Mouse (Mus musculus) intestine, embryonic 15.5 days (tissue): ENCODE data around the gene Cd48. TPM values are rescaled to one million over a fixed set of nuclear protein-coding genes. Genes with fewer than 3 reads are reported as not detected.
"Not testable (repeated sequence)": the region's sequence is repeated elsewhere in the genome, so short reads cannot be mapped to it uniquely, and the experiment has no call there.

Source experiments
- ATAC-seq: fragments of 200-750 bp; cut with Nextera tagmentation; 2 replicates; pipeline ENCODE4 v1.8.0; 2017; ENCODE audit warnings: moderate TSS enrichment, moderate library complexity
- H3K27ac ChIP-seq: fragments of 300-500 bp; sonication (generic); 2 replicates; pipeline ENCODE4 v1.5.1; 2015; ENCODE audit warnings: mild to moderate bottlenecking, inconsistent platforms
- H3K27me3 ChIP-seq: fragments of 300-500 bp; sonication (generic); replicated peaks from 2 replicates; pipeline ENCODE4 v1.6.1; 2015; ENCODE audit warnings: inconsistent platforms
- H3K36me3 ChIP-seq: fragments of 300-500 bp; sonication (generic); 2 replicates; pipeline ENCODE4 v1.6.1; 2015; ENCODE audit warnings: inconsistent platforms
- H3K4me1 ChIP-seq: fragments of 300-500 bp; sonication (generic); replicated peaks from 2 replicates; pipeline ENCODE4 v1.6.1; 2015; ENCODE audit warnings: inconsistent platforms
- H3K4me2 ChIP-seq: fragments of 300-500 bp; sonication (generic); replicated peaks from 2 replicates; pipeline ENCODE4 v1.6.1; 2015; ENCODE audit warnings: mild to moderate bottlenecking, inconsistent platforms
- H3K4me3 ChIP-seq: fragments of 300-500 bp; sonication (generic); replicated peaks from 2 replicates; pipeline ENCODE4 v1.5.1; 2015; ENCODE audit warnings: inconsistent platforms
- H3K9ac ChIP-seq: fragments of 300-500 bp; sonication (generic); 2 replicates; pipeline ENCODE4 v1.6.1; 2015; ENCODE audit warnings: inconsistent platforms
- H3K9me3 ChIP-seq: fragments of 300-500 bp; sonication (generic); 2 replicates; pipeline ENCODE4 v1.6.1; 2016; ENCODE audit warnings: inconsistent platforms
- WGBS: fragments of 180-500 bp; shearing (Covaris S2); methylation state at CpG from one replicate; pipeline ENCODE4 v1.1.7; 2015; 5-methylcytosine and 5-hydroxymethylcytosine counted together
- polyA plus RNA-seq: library from polyadenylated mRNA; unstranded; fragments of >200 nt; fragmentation: Nextera tagmentation; extraction: Ambion mirVana; gene quantifications from 2 replicates; pipeline ENCODE4 v1.2.1, GENCODE M21; 2015

Cd48 gene
- polyA plus RNA-seq, 1 experiment from 2014 or later = 3.8 TPM

DNA sequence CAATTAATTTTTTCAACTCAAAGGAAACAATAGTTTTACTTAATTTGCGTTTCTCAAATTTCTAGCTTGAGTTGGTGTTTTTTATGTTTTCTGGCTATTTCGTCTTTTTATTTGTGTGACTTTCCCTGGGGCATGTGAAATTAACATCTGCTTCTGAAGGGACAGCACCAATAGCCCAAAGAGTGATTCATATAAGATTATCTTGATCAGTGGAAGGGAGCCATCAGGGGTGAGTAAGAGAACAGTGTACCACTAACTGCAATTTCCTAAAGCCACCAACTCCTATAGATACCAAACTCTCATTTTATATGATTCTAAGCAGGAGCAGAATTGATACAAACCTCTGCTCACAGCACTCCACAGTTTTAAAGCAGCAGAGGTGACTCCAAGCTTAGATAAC is 18.1 kb upstream of the Cd48 start:
- Histone ChIP-seq H3K9ac (no peak overlapping the region), H3K36me3 (no peaks in the 10 kb centered on the region), H3K4me1 (no peaks in the 10 kb centered on the region), H3K27ac (no peak overlapping the region), H3K9me3 (no peaks in the 10 kb centered on the region), H3K4me2 (no peak overlapping the region), H3K4me3 (no peak overlapping the region), H3K27me3 (no peaks in the 10 kb centered on the region)
- WGBS = 94% methylated on average over 2 of the region's 2 CpGs
- ATAC-seq = no peak

DNA sequence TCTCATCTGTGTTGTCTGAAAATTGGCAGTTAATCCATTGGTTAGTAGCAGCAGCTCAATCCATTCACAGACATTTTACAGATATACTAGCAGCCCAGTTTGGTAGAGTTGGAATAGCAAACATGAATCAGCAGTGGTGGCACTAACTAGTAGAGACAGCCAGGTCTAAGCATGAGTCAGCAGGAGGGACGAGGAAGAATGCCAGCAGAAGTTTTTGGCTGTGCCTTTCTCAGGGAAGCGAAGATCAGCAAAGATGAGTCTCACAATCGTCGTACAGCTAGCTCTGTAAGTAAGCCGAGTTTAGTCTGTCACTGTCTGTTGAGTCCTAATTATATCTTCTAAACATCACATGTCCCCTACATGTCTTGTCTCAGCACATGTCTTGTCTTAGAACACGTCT is 15.5 kb upstream of the Cd48 start:
- 80% methylated on average over 6 of the region's 6 CpGs for WGBS
- Histone ChIP-seq H3K27ac (no peak overlapping the region), H3K4me3 (no peak overlapping the region), H3K9ac (no peak overlapping the region), H3K9me3 (no peaks in the 10 kb centered on the region), H3K27me3 (no peaks in the 10 kb centered on the region), H3K4me2 (no peak overlapping the region), H3K36me3 (no peaks in the 10 kb centered on the region), H3K4me1 (no peaks in the 10 kb centered on the region)
- no peak for ATAC-seq

DNA sequence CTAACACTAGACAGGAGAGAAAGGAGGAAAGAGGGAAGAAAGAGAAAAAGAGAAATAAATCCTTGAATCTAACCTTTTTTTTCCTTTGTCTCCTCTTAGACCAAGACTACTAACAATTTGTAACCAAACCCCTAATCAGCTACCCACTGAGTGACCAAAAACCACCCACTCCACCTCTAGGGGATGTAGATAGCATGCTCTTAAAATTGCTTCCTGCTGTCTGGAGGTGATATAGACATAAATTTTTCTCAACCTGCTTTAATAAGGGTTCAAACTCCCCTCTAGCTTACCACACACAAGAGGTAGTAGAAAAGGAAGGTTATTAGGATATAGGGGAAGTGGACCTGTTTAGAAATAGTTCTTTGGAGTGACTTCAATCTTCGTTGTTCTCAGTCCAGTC is 14.6 kb upstream of the Cd48 start:
- Histone ChIP-seq H3K4me3 (no peak overlapping the region), H3K4me2 (no peak overlapping the region), H3K4me1 (no peaks in the 10 kb centered on the region), H3K9ac (no peak overlapping the region), H3K27me3 (no peaks in the 10 kb centered on the region), H3K9me3 (no peaks in the 10 kb centered on the region), H3K27ac (no peak overlapping the region), H3K36me3 (no peaks in the 10 kb centered on the region)
- WGBS = 68% methylated on average over 1 of the region's 1 CpGs
- ATAC-seq = no peak

DNA sequence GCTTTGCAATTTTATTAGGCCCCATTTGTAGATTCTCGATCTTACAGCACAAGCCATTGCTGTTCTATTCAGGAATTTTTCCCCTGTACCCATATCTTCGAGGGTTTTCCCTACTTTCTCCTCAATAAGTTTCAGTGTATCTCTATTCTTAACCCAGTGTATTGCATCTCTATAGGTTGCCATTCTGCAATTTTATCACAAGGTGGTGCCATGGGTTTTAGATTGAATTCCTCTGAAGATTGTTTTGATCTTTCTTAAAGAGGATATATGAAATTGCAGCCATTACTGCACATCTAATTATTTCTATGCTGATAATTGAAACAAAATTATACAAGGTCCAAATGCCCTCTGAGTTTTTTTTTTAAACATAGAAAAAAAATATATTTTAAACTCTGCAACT is 9.4 kb upstream of the Cd48 start:
- H3K27ac ChIP-seq, H3K4me2 ChIP-seq, H3K9ac ChIP-seq, H3K9me3 ChIP-seq, H3K4me1 ChIP-seq, H3K27me3 ChIP-seq, H3K36me3 ChIP-seq, ATAC-seq, H3K4me3 ChIP-seq: not testable (repeated sequence)
- WGBS = 90% methylated on average over 2 of the region's 2 CpGs

DNA sequence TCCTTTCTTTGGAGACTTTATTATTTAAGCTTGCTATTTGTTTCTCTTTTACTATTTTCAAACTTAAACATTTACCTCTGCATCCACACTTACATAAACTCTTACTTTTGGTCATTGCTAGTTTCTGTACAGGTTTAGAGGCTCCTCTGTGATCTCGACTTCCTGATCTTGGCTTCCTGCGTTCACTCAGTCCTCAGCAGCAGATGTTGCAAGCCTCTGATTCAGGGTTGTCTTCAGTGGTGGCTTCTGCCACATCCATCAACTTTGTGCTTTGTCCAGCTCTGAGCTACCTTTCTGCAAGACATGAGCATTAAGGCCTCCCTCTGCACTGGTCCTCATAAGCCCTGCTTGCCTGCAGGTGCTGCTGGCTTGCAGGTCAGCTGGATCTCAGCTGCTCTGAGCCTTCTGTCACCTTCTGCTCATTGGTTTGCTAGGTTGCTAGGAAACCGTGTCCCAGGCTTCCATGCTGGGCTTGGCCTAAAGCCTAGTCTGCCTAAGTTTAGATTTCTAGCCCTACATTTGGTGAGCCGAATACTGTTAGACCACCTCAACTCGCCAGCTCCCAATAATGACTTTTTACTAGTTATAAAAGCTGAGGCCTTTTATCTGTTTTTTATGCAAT is 8.8 kb upstream of the Cd48 start:
- H3K4me1 ChIP-seq = no peaks in the 10 kb centered on the region
- WGBS = 62% methylated on average over 5 of the region's 5 CpGs
- no peak for ATAC-seq
- no peak overlapping the region for H3K9ac ChIP-seq
- H3K27me3 ChIP-seq = no peaks in the 10 kb centered on the region
- H3K4me2 ChIP-seq = no peak overlapping the region
- no peaks in the 10 kb centered on the region for H3K36me3 ChIP-seq
- no peak overlapping the region for H3K4me3 ChIP-seq
- H3K9me3 ChIP-seq = no peaks in the 10 kb centered on the region
- H3K27ac ChIP-seq = no peak overlapping the region

DNA sequence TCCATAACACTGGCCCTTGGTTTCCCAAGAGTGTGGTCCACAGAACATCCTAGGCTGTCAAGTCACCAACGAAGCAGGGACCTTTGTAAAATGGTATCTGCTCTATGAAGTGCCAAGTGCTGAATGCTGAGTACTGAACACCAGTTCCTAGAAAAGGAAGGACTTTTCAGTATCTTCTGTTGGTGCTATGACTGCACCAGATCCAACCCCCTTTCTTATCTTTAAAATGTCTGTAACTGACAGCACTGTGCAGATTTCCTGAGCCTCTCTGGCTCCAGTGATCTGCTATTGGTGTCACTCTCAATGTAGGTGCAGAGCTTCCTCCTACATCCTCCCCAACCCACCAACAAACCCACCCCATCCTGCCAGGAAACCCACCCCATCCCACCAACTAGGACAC is 7.3 kb upstream of the Cd48 start:
- no peak overlapping the region for H3K27ac ChIP-seq
- WGBS = 63% methylated on average over 1 of the region's 1 CpGs
- H3K9me3 ChIP-seq = no peaks in the 10 kb centered on the region
- H3K4me3 ChIP-seq = no peak overlapping the region
- no peak overlapping the region for H3K4me2 ChIP-seq
- ATAC-seq = no peak
- no peaks in the 10 kb centered on the region for H3K36me3 ChIP-seq
- H3K9ac ChIP-seq = no peak overlapping the region
- H3K4me1 ChIP-seq = no peaks in the 10 kb centered on the region
- no peaks in the 10 kb centered on the region for H3K27me3 ChIP-seq

DNA sequence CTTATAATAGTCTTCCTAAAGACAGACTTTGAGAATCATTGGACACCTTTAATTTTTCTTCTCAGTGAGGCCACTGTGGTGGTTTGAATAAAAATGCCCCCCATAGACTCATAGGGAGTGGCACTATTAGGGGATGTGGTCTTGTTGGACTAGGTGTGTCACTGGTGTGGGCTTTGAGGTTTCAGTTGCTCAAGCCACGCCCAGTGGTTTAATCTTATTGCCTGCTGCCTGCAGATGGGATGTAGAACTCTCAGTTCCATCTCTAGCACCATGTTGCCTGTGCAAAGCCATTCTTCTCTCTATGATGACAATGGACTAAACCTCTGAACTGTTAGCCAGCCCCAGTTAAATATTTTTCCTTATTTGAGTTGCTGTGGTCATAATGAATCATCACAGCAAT is 4.1 kb upstream of the Cd48 start:
- Histone ChIP-seq H3K9me3 (no peaks in the 10 kb centered on the region), H3K27ac (no peak overlapping the region), H3K9ac (no peak overlapping the region), H3K4me3 (no peak overlapping the region), H3K36me3 (no peaks in the 10 kb centered on the region), H3K4me1 (no peaks in the 10 kb centered on the region), H3K4me2 (no peak overlapping the region), H3K27me3 (no peaks in the 10 kb centered on the region)
- no peak for ATAC-seq
- WGBS = 60% methylated on average over 1 of the region's 1 CpGs

DNA sequence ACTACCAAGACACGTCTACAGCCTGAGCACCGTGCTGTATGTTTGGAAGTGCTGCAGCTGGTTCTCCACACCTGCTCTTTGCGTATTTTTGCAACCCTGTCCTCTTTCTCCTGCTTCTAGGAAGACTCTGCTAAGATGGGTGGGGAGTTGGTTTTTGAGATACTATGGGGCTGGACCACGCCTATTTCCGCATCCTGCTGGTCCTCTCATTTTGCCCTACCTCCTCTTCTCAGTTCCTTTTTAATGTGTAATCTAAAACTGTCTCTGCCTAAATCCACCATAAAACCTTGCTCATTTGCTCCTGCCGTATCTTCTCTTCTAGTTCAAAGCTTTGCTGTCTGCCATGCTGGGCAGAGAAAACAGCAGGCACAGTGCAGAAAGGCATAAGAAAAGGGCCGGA is 800 bp upstream of the Cd48 start:
- no peak overlapping the region for H3K27ac ChIP-seq
- H3K27me3 ChIP-seq = no peaks in the 10 kb centered on the region
- H3K4me2 ChIP-seq = no peak overlapping the region
- no peaks in the 10 kb centered on the region for H3K9me3 ChIP-seq
- no peak overlapping the region for H3K9ac ChIP-seq
- no peak for ATAC-seq
- H3K4me1 ChIP-seq = no peaks in the 10 kb centered on the region
- no peaks in the 10 kb centered on the region for H3K36me3 ChIP-seq
- no peak overlapping the region for H3K4me3 ChIP-seq
- 70% methylated on average over 7 of the region's 7 CpGs for WGBS

DNA sequence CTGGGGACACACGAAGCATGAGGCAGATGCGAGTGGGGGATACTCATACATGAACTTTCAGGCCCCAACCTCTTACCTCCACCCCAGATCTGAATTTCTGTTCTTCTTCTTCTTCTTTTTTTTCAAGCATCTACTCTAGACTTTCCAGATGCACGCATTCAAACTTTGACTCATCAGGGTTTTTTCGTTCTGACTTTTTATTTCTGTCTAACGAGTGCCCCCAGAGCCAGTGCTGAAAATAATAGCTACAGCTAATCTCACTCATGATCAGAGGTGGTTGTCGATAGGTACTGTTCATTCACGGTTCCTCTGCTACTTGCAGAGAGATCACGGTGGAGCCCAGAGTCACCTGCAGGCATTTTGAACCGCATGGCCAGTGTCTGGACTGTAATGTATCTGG is 3.1 kb downstream of the Cd48 start:
- H3K4me3 ChIP-seq = no peak overlapping the region
- H3K36me3 ChIP-seq = no peaks in the 10 kb centered on the region
- 91% methylated on average over 9 of the region's 9 CpGs for WGBS
- no peaks in the 10 kb centered on the region for H3K27me3 ChIP-seq
- ATAC-seq = no peak
- H3K9me3 ChIP-seq = no peaks in the 10 kb centered on the region
- no peak overlapping the region for H3K4me2 ChIP-seq
- no peak overlapping the region for H3K9ac ChIP-seq
- H3K27ac ChIP-seq = no peak overlapping the region
- no peaks in the 10 kb centered on the region for H3K4me1 ChIP-seq

DNA sequence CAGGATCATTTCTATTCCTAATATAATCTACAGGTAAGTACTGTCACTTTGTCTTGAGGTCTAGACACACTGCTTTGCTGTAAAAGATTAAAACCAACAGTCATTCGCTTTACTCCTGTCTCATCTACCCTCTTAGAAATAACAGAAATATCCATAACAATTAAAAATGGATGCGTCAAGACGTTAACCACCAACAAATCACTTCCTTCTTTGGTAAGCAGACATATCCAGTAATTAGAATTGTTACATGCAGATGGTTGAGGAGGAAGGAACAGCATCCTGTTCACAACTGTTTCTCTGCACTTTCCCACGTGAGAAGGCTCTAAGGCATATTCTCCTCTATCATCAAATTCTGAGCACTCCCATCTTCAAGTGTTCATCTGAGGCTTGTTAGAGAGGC is 5.5 kb downstream of the Cd48 start:
- Histone ChIP-seq H3K27me3 (no peaks in the 10 kb centered on the region), H3K4me1 (no peaks in the 10 kb centered on the region), H3K4me3 (no peak overlapping the region), H3K36me3 (no peaks in the 10 kb centered on the region), H3K4me2 (no peak overlapping the region), H3K9me3 (no peaks in the 10 kb centered on the region), H3K27ac (no peak overlapping the region), H3K9ac (no peak overlapping the region)
- 81% methylated on average over 4 of the region's 4 CpGs for WGBS
- no peak for ATAC-seq

DNA sequence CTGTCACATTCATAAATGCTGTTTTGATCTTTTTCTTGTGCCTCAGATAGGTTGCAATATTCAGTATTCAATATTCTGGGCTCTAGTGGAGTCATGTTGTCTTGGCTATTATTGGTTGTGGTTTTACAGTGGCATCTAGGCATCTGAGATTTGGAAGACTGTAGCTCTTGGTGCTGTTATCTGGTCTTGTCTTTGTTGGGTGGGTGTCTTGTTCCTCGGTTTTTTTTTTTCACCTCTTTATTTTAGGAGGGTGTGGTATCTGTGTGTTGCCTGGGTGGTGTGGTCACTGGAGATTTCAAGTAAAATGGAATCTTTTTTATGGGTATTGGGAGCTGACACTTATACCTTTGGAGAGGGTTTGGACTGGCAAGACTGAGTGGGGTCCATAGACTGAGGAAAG is 12.1 kb downstream of the Cd48 start:
- WGBS = 78% methylated on average over 1 of the region's 1 CpGs
- H3K27me3 ChIP-seq = no peaks in the 10 kb centered on the region
- no peak overlapping the region for H3K4me2 ChIP-seq
- no peak overlapping the region for H3K4me3 ChIP-seq
- ATAC-seq = no peak
- no peaks in the 10 kb centered on the region for H3K9me3 ChIP-seq
- no peaks in the 10 kb centered on the region for H3K4me1 ChIP-seq
- H3K9ac ChIP-seq = no peak overlapping the region
- no peaks in the 10 kb centered on the region for H3K36me3 ChIP-seq
- H3K27ac ChIP-seq = no peak overlapping the region

DNA sequence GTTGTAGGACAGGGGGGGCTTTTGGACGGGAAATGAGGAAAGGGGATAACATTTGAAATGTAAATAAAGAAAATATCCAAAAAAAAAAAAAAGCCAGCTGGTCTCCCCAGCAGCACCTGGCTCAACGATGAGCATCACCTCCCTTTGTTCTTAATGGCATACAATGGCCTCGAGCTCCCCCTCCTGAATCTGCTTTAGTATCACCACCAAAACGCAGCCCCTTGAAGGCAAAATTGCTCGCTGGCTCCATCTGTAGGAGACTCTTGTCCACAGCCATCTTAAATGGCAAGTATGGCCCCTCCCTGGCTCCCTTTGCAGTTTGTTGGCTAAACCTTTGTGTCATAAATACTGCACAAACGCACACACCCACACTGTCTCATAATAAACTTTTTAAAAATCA is 17.2 kb downstream of the Cd48 start:
- Histone ChIP-seq H3K4me1 (no peaks in the 10 kb centered on the region), H3K9ac (no peak overlapping the region), H3K4me3 (no peak overlapping the region), H3K27me3 (no peaks in the 10 kb centered on the region), H3K9me3 (no peaks in the 10 kb centered on the region), H3K4me2 (no peak overlapping the region), H3K27ac (no peak overlapping the region), H3K36me3 (no peaks in the 10 kb centered on the region)
- ATAC-seq = no peak
- WGBS = 18% methylated on average over 6 of the region's 6 CpGs

DNA sequence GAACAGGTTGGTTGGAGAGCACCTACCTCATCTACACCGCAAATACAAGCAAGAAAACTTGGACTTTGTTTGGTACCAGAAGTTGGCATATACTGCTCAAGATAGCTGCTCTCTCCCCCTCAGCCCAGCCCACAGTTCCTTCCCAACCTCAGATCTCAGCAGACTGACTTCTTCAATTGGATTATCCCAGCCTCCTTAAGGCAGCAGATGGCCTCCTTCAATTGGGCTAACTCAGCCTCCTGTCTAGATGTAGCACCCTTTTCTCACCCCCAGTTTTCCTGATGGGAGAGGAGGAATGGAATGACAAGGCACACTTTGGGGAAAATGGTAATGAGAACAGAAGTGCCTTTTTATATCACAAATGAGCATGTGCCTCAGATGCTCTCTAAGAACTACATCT is 31.9 kb downstream of the Cd48 start:
- H3K4me3 ChIP-seq, H3K27ac ChIP-seq, H3K4me2 ChIP-seq, H3K36me3 ChIP-seq, ATAC-seq, H3K27me3 ChIP-seq, H3K9ac ChIP-seq, H3K9me3 ChIP-seq, H3K4me1 ChIP-seq: not testable (repeated sequence)
- 84% methylated on average over 1 of the region's 1 CpGs for WGBS

DNA sequence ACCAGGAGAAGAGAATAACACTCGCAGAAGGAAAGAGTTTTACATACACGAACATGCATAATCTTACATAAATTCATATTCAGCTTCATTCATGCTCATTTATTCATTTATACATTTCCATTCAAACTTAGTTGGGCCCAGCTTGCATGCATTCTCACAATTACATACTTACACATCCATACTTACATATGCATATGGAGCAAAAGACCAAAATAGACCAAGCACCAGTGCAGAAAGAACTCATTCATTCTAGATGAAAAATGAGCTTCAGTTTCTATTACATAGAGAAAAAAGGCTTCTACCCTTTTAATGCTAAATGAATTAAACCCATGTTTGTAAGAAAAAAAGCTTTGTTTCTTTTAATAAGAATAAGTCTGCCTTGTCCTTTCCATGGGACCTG is 33.6 kb downstream of the Cd48 start:
- H3K27me3 ChIP-seq = no peaks in the 10 kb centered on the region

More for the DNA sequence above, 33.6 kb downstream of the Cd48 start:
- WGBS = 36% methylated on average over 2 of the region's 2 CpGs
- H3K4me3 ChIP-seq = no peak overlapping the region
- no peaks in the 10 kb centered on the region for H3K4me1 ChIP-seq
- no peak overlapping the region for H3K9ac ChIP-seq
- H3K27ac ChIP-seq = no peak overlapping the region
- H3K4me2 ChIP-seq = no peak overlapping the region
- H3K36me3 ChIP-seq = no peaks in the 10 kb centered on the region
- H3K9me3 ChIP-seq = no peaks in the 10 kb centered on the region
- ATAC-seq = no peak
